Mouse (Mus musculus) kidney, postnatal 4 days (tissue): ENCODE measurements around the gene Aptx.

ENCODE experiments used
- DNase-seq, 2 experiments: peaks; one replicate each; pipeline ENCODE4 v3.0.0; 2021; ENCODE audit warnings: mixed read lengths in 2 of 2

The Aptx gene

GRCm38 (mm10) chr4:40666237-40667012 is 36.6 kb downstream of the Aptx start:
- DNase-seq: no peak

- DNase-seq: no peak
Measured at GRCm38 (mm10) chr4:40651055-40651454, 51.9 kb downstream of the Aptx start.

- DNase-seq: no peak
Measured at GRCm38 (mm10) chr4:40649111-40649510, 53.9 kb downstream of the Aptx start.

- DNase-seq: peak; percentile 22 to 39
Measured at GRCm38 (mm10) chr4:40643567-40643966, 59.4 kb downstream of the Aptx start.

GRCm38 (mm10) chr4:40640991-40641390 is 62.0 kb downstream of the Aptx start:
- DNase-seq: no peak
